Mouse (Mus musculus) hindbrain, postnatal 0 days (tissue): ENCODE measurements around the gene Jmjd8. TPM values are rescaled to one million over a fixed set of nuclear protein-coding genes. Genes with fewer than 3 reads are reported as not detected.

Experiments
- ATAC-seq: fragments of 200-750 bp; cut with Nextera tagmentation; 2 replicates; pipeline ENCODE4 v1.8.0; 2017; ENCODE audit warnings: mild to moderate bottlenecking, moderate TSS enrichment, moderate library complexity
- DNase-seq: peaks from one replicate; pipeline ENCODE4 v3.0.0-alpha.2; 2015; ENCODE audit warnings: low spot score
- H3K27ac ChIP-seq: fragments of 300-500 bp; sonication (generic); 2 replicates; pipeline ENCODE4 v1.5.1; 2014; ENCODE audit warnings: mild to moderate bottlenecking
- H3K27me3 ChIP-seq: fragments of 300-500 bp; sonication (generic); 2 replicates; pipeline ENCODE4 v1.6.1; 2014; ENCODE audit warnings: low read length, mixed read lengths; ENCODE audit not compliant: insufficient read depth
- H3K36me3 ChIP-seq: fragments of 300-500 bp; sonication (generic); 2 replicates; pipeline ENCODE4 v1.6.1; 2014; ENCODE audit warnings: low read length, mixed read lengths; ENCODE audit not compliant: insufficient read depth
- H3K4me1 ChIP-seq: fragments of 300-500 bp; sonication (generic); 2 replicates; pipeline ENCODE4 v1.6.1; 2014; ENCODE audit warnings: antibody characterized with exemption, low read length, mixed read lengths; ENCODE audit not compliant: insufficient read depth
- H3K4me2 ChIP-seq: fragments of 300-500 bp; sonication (generic); 2 replicates; pipeline ENCODE4 v1.6.1; 2014; ENCODE audit warnings: low read depth, mild to moderate bottlenecking, low read length, moderate library complexity, mixed read lengths
- H3K4me3 ChIP-seq: fragments of 300-500 bp; sonication (generic); 2 replicates; pipeline ENCODE4 v1.5.1; 2014; ENCODE audit warnings: low read length
- H3K9ac ChIP-seq: fragments of 300-500 bp; sonication (generic); replicated peaks from 2 replicates; pipeline ENCODE4 v1.6.1; 2014; ENCODE audit warnings: mild to moderate bottlenecking, low read length, moderate library complexity, mixed read lengths
- H3K9me3 ChIP-seq: fragments of 300-500 bp; sonication (generic); 2 replicates; pipeline ENCODE4 v1.6.1; 2016; ENCODE audit warnings: low read length, mixed read lengths
- CTCF ChIP-seq: IDR thresholded peaks from 2 replicates; pipeline ENCODE4 v1.5.1; 2016; ENCODE audit warnings: antibody characterized with exemption, control low read depth, low read depth
- WGBS: fragments of 180-500 bp; shearing (Covaris S2); extraction: QIAGEN DNeasy Blood & Tissue Kit; methylation state at CpG from one replicate; pipeline ENCODE4 v1.1.7; 2014; 5-methylcytosine and 5-hydroxymethylcytosine counted together
- polyA plus RNA-seq: library from polyadenylated mRNA; unstranded; fragments of >200 nt; fragmentation: Nextera tagmentation; extraction: Ambion mirVana; gene quantifications from 2 replicates; pipeline ENCODE4 v1.2.1, GENCODE M21; 2015
- total RNA-seq: library from RNA; depleted of rRNA; stranded (reverse); fragments of >200 nt; gene quantifications from 2 replicates; pipeline ENCODE4 v1.2.3, GENCODE M21; 2014

Gene Jmjd8
- total and polyA plus RNA-seq, 2 experiments from 2014 or later, result 38.6 to 61.0 TPM

DNA sequence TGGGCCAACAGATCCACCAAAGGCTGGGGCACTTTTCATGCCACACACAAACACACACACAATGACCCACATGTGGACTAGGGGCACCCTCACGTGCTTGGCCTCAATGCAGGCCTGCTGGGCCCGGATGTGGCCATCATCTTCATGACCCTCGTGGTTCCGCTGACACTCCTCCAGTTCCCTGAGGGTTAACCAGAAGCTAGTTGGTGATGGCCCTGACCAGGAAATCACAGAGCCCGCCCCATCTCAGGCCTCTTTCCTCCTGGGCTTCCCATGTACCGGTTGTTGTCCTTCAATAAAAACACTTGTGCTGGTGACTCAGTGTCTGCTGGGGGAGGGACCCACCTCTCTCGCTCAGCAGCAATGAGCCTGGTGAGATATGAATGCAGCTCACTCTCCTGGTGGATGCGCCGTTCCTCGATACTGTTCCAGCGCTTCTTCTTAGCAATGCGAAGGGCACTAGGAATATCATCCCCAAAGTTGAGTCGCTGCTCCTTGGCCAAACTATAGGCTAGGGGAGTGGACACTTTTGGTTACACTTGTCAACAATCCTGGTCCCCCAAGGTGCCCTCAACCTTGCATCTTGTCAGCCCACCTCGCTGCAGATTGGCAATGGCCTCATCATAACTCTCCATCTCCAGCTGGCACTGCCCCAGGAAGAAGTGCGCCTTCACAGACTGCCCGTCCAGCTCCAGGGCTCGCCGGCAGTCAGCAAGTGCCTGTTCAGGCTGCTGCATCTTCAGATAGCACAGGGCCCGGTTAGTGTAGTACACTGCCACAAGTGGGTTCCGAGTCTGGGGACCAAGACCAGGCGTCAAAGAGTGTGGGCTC, 3.0 kb downstream of the Jmjd8 start:
- Histone ChIP-seq H3K4me1 (peaks cover 49% of the 10 kb centered on the region), H3K9ac (peak overlapping the region; percentile 75), H3K4me3 (peak overlapping the region; percentile 66), H3K27ac (peak overlapping the region; percentile 98), H3K27me3 (no peaks in the 10 kb centered on the region), H3K4me2 (peak overlapping the region; percentile 80), H3K9me3 (no peaks in the 10 kb centered on the region), H3K36me3 (peaks cover 22% of the 10 kb centered on the region; the same call in 1 of the 2 replicates)
- ATAC-seq, result no peak
- no peak for TF ChIP-seq CTCF
- WGBS, result 58% methylated on average over 21 of the region's 21 CpGs
- no peak for DNase-seq

GRCm38 (mm10) chr17:25832436-25833290, 4.0 kb downstream of the Jmjd8 start:
- peak overlapping the region; percentile 75 for H3K9ac ChIP-seq
- H3K4me1 ChIP-seq, result peaks cover 56% of the 10 kb centered on the region
- H3K4me2 ChIP-seq, result peak overlapping the region; percentile 80
- WGBS, result under 1% methylated on average over 74 of the region's 77 CpGs
- H3K36me3 ChIP-seq, result peaks cover 18% of the 10 kb centered on the region; the same call in 1 of the 2 replicates
- ATAC-seq (peak; percentile 92), DNase-seq (peak; percentile 99)
- H3K27me3 ChIP-seq, result no peaks in the 10 kb centered on the region
- TF ChIP-seq CTCF, result 0 out of 2 replicates have a peak, but pooled peaks have one; percentile 27
- peak overlapping the region; percentile 66 for H3K4me3 ChIP-seq
- no peaks in the 10 kb centered on the region for H3K9me3 ChIP-seq
- H3K27ac ChIP-seq, result peak overlapping the region; percentile 98

DNA sequence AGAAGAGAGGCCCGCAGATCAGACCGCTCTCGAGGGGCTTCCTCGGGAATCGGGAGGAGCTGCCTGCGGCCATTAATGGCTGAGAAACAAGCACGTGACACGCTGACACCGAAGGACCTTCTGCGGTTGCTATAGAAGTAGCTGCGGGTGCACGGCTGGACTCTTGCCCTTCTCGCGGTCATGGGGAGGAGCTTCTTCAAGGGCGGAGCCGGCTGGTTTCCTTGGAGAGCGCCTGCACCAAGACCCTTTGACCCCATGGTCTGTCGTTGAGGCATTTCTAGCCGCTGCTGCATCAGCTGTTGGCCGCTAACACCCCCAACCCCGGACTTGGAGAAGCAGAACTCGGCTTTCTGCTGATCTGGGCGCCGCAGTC, 4.6 kb downstream of the Jmjd8 start, which contains the start of gene Stub1:
Gene Stub1, minus strand, starts transcription at position 114 of the 373 bp plus-strand sequence.
- Histone ChIP-seq H3K27me3 (no peaks in the 10 kb centered on the region), H3K4me3 (peak within 1 kb of the TSS; percentile 66), H3K9me3 (no peaks in the 10 kb centered on the region), H3K27ac (peak within 1 kb of the TSS; percentile 98), H3K4me2 (peak within 1 kb of the TSS; percentile 80), H3K4me1 (peaks cover 55% of the 10 kb centered on the region), H3K9ac (peak within 1 kb of the TSS; percentile 75), H3K36me3 (peaks cover 12% of the 10 kb centered on the region; the same call in 1 of the 2 replicates)
- ATAC-seq (peak; percentile 70), DNase-seq (peak; percentile 94)
- WGBS, result under 1% methylated on average over 24 of the region's 24 CpGs
- TF ChIP-seq CTCF, result no peak; the same call in 1 of the 2 replicates

DNA sequence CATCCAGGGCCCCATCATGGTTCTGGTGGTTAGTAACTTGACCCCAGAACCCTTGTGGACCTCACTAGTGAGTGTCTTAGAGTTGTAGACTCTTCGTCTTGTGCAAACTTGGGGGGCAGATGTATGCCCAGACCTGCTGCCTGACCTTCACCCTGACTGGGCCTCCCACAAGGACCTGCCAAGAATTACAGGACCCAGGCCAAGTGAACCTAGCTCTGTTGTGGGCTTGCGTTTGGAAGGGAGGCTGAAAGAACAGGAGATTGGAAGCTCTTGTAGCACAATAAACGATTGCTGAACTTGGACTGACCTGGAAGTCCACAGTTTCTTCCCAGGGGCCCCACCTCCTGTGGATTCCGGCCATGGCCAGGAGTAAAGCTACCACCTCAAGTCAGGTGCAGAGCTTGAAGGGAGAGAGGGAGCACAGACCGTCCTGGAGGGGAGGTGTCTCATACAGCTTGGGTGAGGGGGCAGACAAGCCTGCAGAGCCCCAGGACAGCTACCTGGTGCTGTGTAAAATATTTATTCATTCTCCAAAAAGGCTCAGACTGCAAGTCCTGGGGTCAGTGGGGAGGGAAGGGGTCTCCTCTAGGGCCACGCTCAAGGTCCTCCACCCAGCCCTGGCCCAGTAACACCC, 5.4 kb downstream of the Jmjd8 start:
- no peak for DNase-seq
- WGBS, result 41% methylated on average over 6 of the region's 6 CpGs
- H3K4me2 ChIP-seq, result peak overlapping the region; percentile 80
- peak overlapping the region; percentile 66 for H3K4me3 ChIP-seq
- H3K36me3 ChIP-seq, result peaks cover 15% of the 10 kb centered on the region
- TF ChIP-seq CTCF, result no peak
- no peak for ATAC-seq
- no peaks in the 10 kb centered on the region for H3K9me3 ChIP-seq
- H3K27ac ChIP-seq, result peak overlapping the region; percentile 98
- no peaks in the 10 kb centered on the region for H3K27me3 ChIP-seq
- peak overlapping the region; percentile 75 for H3K9ac ChIP-seq
- peaks cover 52% of the 10 kb centered on the region for H3K4me1 ChIP-seq

- no peaks in the 10 kb centered on the region for H3K9me3 ChIP-seq
- H3K27me3 ChIP-seq, result no peaks in the 10 kb centered on the region
- no peak for DNase-seq
- H3K9ac ChIP-seq, result peak overlapping the region; percentile 75
- ATAC-seq, result no peak
- no peak for TF ChIP-seq CTCF
- H3K27ac ChIP-seq, result 0 out of 2 replicates have a peak overlapping the region, but pooled peaks have one; percentile 32
- peak overlapping the region; percentile 66 for H3K4me3 ChIP-seq
- 80% methylated on average over 12 of the region's 12 CpGs for WGBS
- H3K4me2 ChIP-seq, result peak overlapping the region; percentile 80
- peaks cover 47% of the 10 kb centered on the region for H3K4me1 ChIP-seq
- peaks cover 22% of the 10 kb centered on the region for H3K36me3 ChIP-seq
These were observed 6.0 kb downstream of the Jmjd8 start for GRCm38 (mm10) chr17:25834595-25835222.

DNA sequence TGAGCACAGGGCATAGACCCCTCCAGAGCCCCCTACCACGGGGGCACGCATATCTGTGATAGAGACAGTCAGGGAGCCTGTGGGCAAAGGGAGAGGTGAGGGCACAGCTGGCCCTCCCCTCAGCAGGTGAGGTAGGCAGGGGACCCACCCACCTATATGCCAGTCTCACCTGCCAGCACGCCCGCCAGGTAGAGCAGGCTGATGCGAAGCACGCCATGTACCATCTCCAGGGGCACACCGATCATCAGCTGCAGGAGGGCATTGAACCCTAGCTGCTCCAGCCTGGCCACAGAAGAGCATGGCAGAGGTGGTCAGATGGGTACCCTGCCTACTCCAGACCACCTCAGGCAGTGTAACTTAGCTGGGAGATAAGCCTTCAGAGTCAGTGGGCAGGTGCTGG, 6.6 kb downstream of the Jmjd8 start:
- H3K4me3 ChIP-seq, result no peak overlapping the region
- TF ChIP-seq CTCF, result no peak
- peaks cover 26% of the 10 kb centered on the region for H3K36me3 ChIP-seq
- no peak for DNase-seq
- H3K27ac ChIP-seq, result no peak overlapping the region
- H3K9me3 ChIP-seq, result no peaks in the 10 kb centered on the region
- H3K4me2 ChIP-seq, result peak overlapping the region; percentile 80
- WGBS, result 91% methylated on average over 7 of the region's 7 CpGs
- no peaks in the 10 kb centered on the region for H3K27me3 ChIP-seq
- peaks cover 44% of the 10 kb centered on the region for H3K4me1 ChIP-seq
- no peak for ATAC-seq
- no peak overlapping the region; the same call in 1 of the 2 replicates for H3K9ac ChIP-seq
